Mouse (Mus musculus) heart, postnatal 4 days (tissue): ENCODE data around the gene Klhl7. TPM values are rescaled to one million over a fixed set of nuclear protein-coding genes. Genes with fewer than 3 reads are reported as not detected.
A peak's percentile ranks its signal among the peaks of the same experiment; 100 is the strongest.
"Not testable (repeated sequence)": the region's sequence is repeated elsewhere in the genome, so short reads cannot be mapped to it uniquely, and the experiment has no call there.

Source experiments
- DNase-seq: peaks from one replicate; pipeline ENCODE4 v3.0.0; 2021
- total RNA-seq, 2 experiments: library from RNA; stranded (reverse); gene quantifications; 2 replicates each; pipeline ENCODE4 v1.2.3; 2021

Klhl7 gene
- total RNA-seq, 2 experiments from 2014 or later = 60.2 to 62.0 TPM

GRCm38 (mm10) chr5:24095881-24096280 lies 4.5 kb upstream of the Klhl7 start:
- no peak for DNase-seq

DNA sequence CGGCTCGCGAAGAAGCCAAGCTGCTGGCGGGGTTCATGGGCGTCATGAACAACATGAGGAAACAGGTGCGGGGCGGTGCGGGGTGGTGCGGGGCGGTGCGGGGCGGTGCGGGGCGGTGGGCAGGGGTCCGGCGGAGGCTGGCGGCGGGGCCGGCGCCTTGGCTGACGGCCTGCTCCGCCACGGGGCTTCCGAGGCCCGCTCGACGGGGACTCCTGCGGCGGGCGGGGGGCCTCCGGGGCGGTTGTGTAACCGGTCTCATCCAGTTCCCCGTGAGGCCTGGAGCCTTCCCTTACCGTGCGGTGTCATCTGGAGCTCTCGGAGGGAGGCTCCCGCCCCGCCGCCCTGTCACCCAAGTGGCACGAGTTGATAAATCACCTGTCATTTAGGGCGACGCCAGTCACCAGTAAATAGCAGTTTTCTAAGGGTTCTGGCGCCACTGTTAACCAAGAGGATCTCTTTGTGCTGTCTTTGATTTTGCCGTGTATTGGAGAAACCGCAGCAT lies 456 bp downstream of the Klhl7 start:
- DNase-seq = peak; percentile 75

GRCm38 (mm10) chr5:24101446-24102140 lies 1.2 kb downstream of the Klhl7 start:
- DNase-seq = no peak

- not testable (repeated sequence) for DNase-seq
Observed at GRCm38 (mm10) chr5:24103235-24103634, 2.8 kb downstream of the Klhl7 start.

- no peak for DNase-seq
Observed at GRCm38 (mm10) chr5:24103841-24104240, 3.4 kb downstream of the Klhl7 start.

- DNase-seq = no peak
Observed at GRCm38 (mm10) chr5:24107071-24107739, 6.8 kb downstream of the Klhl7 start.

- DNase-seq = no peak
Observed at GRCm38 (mm10) chr5:24107740-24108098, 7.3 kb downstream of the Klhl7 start.

DNA sequence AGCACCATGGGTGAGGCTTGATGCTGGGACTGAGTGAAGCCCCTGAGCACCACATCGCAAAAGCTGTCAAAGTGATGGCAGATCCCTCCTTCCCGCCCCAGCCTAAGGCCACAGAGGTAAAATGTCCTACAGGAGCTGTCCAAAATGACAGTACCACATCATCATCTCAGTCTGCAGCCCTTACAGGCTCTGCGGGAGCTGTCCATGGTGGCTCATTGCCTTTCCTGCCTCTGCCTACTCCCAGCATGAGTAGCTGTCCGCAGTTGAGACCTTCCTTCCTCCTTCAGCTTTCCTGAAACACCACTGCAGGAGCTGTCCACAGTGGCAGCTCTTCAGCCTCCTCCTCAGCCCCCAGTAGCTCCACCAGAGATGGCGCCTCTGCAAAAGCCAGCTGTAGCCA lies 9.7 kb downstream of the Klhl7 start:
- DNase-seq = peak; percentile 56

DNA sequence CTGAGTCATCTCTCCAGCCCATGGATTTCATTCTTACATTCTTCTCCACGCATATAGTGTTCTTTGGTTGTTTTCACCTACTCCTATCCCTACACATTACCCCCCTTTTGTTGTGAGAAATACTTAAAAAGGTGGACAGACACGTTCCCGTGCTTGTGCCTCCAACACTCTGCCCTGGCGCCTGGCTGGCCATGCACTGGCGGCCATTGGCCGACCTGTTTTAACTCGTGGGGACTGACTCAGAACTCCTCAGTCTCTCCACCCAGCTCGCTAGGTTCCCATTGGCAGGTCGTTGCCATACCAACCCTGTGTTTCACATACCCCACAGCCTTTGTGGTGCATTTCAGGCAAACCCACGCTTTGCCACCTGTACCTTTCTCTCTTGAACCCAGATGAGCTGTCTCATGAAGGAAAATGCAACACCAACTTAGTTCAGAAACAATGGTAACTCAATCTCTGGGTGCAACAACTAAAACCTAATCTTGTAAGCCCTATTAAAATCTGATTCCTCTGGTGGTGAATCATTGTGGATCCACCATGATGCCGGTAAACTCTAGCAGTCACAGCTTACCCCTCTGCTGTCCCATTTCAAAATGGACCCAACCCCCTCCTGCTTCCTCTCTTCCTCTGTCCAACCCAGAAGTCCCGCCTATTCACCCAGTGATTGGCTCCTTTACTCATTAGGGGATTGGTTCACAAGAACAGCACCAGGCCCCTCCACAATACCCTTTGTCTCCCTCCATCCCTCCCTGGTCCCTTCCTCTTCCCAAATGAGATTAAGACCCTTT lies 11.9 kb downstream of the Klhl7 start:
- no peak for DNase-seq

DNA sequence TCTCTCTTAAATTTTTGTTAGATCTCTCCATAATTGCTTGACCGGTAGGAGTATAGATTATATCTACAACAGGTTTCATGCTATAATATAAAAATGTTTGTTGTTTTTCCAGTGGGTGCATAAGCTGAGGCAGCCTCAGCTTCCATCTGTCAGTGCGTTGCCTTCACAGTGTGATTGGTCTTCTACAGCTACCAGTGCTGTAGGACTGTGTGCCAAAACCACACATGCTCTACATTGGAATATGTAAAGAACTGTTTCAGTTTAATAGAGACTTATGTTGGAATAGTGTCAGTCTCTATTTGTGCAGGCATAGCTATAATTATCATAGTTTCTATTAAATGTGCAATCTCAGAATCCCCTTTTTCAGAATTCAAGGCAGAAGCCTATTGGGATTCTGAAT lies 21.8 kb downstream of the Klhl7 start:
- no peak for DNase-seq

DNA sequence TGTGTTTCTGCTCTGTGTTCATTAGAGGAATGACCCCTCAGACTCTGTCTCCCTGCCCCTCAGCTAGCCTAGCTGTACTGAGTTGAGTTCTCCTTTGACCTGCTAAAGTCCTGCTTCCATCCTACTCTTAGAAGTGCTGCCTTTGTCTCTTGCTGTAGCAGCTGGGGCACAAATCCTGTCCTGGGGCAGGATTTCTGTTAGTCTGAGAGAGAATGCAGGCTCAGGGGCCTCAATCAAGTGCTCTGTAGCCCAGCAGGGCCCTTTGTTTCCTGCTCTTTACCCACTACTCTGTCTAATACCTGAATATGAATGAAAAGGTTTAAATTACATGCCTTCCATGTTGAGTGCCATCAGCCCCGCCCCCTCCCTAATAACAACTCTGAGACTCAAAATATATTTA lies 23.8 kb downstream of the Klhl7 start:
- no peak for DNase-seq

- no peak for DNase-seq
Observed at GRCm38 (mm10) chr5:24124579-24125276, 24.3 kb downstream of the Klhl7 start.

GRCm38 (mm10) chr5:24125910-24126636 lies 25.7 kb downstream of the Klhl7 start:
- DNase-seq = no peak

DNA sequence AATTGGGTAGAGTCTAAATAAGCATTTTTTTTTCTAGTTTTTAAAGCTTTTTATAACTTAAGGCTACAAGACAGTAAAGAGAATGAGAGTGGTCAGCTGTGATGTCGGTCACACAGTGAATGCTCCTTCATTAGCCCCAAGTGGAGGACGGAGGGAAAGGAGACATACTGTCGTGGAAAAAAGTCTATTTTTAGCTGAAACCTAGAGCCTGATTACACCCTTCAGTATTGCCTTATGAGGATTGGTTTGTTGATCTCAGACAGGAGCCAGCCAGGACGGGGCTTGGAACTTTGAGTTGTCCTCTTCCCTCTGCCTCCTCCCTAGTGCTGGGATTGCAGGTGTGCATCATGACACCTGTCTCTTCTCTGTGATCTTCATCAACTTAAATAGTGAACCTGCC lies 26.6 kb downstream of the Klhl7 start:
- DNase-seq = peak; percentile 43

GRCm38 (mm10) chr5:24146964-24147363 lies 46.6 kb downstream of the Klhl7 start:
- DNase-seq = no peak

DNA sequence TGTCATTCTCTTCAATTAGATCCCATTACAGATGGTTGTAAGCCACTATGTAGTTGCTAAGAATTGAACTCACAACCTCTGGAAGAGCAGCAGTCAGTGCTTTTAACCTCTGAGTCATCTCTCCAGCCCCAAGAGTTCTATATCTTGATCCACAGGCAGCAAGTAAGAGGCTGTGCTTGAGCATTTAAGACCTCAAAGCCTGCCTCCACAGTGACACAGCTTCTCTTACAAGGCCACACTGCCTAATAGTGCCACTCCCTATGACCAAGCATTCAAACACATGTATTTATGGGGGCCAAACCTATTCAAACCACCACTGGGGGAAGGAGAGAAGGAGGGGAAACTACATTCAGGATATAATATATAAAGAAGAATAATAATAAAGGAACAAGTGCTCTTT lies 51.8 kb downstream of the Klhl7 start:
- no peak for DNase-seq

DNA sequence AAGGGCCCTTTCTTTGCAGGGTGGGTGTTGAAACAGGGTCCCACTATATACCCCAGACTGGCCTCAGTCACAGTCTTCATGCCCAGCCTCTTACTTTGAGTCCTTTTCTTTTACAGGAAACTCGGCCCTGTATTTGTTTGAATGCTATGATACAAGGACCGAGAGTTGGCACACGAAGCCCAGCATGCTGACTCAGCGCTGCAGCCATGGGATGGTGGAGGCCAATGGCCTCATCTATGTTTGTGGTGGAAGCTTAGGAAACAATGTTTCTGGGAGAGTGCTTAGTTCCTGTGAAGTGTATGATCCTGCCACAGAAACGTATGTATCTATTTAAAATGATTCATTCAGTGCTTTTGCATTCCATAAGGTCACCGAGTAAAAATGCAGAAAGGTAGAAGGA lies 56.4 kb downstream of the Klhl7 start:
- no peak for DNase-seq

- peak; percentile 97 for DNase-seq
Observed at GRCm38 (mm10) chr5:24164789-24165445, 64.5 kb downstream of the Klhl7 start, which contains the start of gene Nupl2. Nupl2 (plus strand) TSS chr5:24164963.

DNA sequence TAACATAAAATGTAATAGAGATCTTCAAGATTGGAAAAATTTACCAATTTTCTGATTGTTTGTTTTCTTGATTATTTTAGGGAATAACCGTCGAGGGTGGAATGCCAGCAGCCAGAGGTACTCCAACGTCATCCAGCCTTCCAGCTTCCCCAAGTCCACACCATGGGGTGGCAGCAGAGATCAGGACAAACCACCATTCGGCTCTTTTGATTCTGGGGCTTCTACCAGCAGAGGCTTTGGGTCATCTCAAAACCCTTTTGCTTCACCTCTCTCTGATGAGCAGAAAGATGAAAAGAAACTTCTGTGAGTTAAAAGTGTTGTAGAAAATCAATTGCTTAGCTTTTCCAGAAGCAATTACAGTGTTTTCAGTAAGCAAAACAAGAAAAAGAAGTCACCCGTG lies 66.9 kb downstream of the Klhl7 start:
- peak; percentile 52 for DNase-seq

DNA sequence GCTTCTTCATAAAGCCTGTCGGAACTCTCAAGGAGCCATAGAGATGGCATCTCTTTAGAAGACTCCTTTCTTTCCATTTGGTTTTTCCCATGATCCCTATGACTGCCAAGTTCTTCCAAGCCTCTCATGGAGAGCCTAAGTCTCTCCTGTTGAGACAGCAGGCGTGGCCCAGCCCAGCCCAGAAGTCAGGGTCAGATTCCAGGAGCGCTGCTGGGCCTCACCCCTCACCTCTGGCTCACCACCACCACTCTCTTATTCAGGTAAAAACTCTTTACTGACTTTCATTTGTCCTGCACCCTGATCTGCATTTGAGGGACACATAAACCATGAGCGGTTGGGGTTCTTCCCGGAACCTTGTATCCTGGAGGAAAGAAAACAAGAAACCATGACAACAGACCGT lies 69.5 kb downstream of the Klhl7 start:
- DNase-seq = no peak

DNA sequence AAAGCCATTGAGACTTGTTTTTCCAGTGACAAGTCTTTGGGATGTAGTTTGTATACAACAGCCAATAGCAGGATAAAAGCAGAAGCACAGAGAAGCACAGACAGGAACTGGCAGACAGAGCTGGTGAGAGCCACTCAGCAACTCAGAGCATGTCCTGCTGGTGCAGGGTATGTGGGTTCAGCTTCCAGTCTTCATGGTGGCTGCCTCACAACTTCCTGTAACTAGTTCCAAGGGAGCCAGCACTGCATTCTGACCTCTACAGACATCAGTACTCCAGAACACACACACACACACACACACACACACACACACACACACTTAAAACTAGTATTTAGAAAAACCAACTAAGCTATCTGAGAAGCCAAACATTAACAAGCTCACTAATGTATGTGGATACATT lies 71.7 kb downstream of the Klhl7 start:
- no peak for DNase-seq
